Mouse (Mus musculus): ENCODE measurements around the gene Astn2. TPM values are rescaled to one million over a fixed set of nuclear protein-coding genes. Genes with fewer than 3 reads are reported as not detected.

Astn2 gene
- polyA plus RNA-seq, 1 experiment from 2014 or later, result 0.82 TPM

GRCm38 (mm10) chr4:65885921-65886320, 518.5 kb downstream of the Astn2 start:
- no peak overlapping the region for H3K9ac ChIP-seq
- WGBS, result 73% methylated on average over 3 of the region's 3 CpGs
- no peaks in the 10 kb centered on the region for H3K9me3 ChIP-seq
- H3K4me3 ChIP-seq (replicated peaks), result no peak overlapping the region
- no peaks in the 10 kb centered on the region for H3K36me3 ChIP-seq
- H3K4me1 ChIP-seq, result no peaks in the 10 kb centered on the region
- no peak overlapping the region for H3K4me2 ChIP-seq
- no peak for ATAC-seq (ENCODE audit: insufficient read depth, low FRiP score, low read depth)
- H3K27me3 ChIP-seq (replicated peaks), result no peaks in the 10 kb centered on the region
- H3K27ac ChIP-seq, result no peak overlapping the region

GRCm38 (mm10) chr4:65874236-65874781, 530.1 kb downstream of the Astn2 start:
- WGBS, result 45% methylated on average over 2 of the region's 2 CpGs
- H3K4me1 ChIP-seq, result no peaks in the 10 kb centered on the region
- H3K27me3 ChIP-seq (replicated peaks), result no peaks in the 10 kb centered on the region
- no peaks in the 10 kb centered on the region for H3K9me3 ChIP-seq
- no peak overlapping the region for H3K4me2 ChIP-seq
- ATAC-seq (ENCODE audit: insufficient read depth, low FRiP score, low read depth), result peak; percentile 76
- no peak overlapping the region for H3K9ac ChIP-seq
- H3K4me3 ChIP-seq (replicated peaks), result no peak overlapping the region
- no peaks in the 10 kb centered on the region for H3K36me3 ChIP-seq
- no peak overlapping the region for H3K27ac ChIP-seq

GRCm38 (mm10) chr4:65864551-65864950, 539.9 kb downstream of the Astn2 start:
- no peak for ATAC-seq (ENCODE audit: insufficient read depth, low FRiP score, low read depth)
- Histone ChIP-seq H3K4me2 (no peak overlapping the region), H3K27me3 (replicated peaks) (no peaks in the 10 kb centered on the region), H3K36me3 (no peaks in the 10 kb centered on the region), H3K9me3 (no peaks in the 10 kb centered on the region), H3K27ac (no peak overlapping the region), H3K4me1 (no peaks in the 10 kb centered on the region), H3K9ac (no peak overlapping the region), H3K4me3 (replicated peaks) (no peak overlapping the region)

DNA sequence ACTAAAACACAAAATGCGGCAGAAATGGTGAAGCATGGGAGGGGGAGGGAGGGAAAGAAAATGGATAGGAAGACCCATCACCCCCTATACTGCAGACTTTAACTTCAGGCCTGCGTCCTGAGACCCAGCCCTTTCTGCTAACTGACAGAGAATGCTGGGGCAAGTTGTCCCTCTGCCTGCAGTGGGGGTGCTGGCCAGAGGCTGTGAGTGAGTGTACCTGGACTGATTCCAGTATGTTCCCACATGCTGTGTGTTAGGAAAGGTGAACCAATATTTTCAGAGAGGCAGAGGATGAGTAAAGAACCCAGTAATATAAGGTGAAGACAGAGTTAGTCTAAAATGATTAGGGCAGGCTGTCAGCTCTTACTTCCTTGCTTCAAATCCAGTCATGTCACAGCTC, 561.2 kb downstream of the Astn2 start:
- Histone ChIP-seq H3K4me2 (no peak overlapping the region), H3K36me3 (no peaks in the 10 kb centered on the region), H3K4me1 (no peaks in the 10 kb centered on the region), H3K9me3 (no peaks in the 10 kb centered on the region), H3K27ac (no peak overlapping the region), H3K27me3 (replicated peaks) (no peaks in the 10 kb centered on the region), H3K9ac (no peak overlapping the region), H3K4me3 (replicated peaks) (no peak overlapping the region)
- ATAC-seq (ENCODE audit: insufficient read depth, low FRiP score, low read depth), result no peak
- WGBS, result 52% methylated on average over 2 of the region's 2 CpGs

DNA sequence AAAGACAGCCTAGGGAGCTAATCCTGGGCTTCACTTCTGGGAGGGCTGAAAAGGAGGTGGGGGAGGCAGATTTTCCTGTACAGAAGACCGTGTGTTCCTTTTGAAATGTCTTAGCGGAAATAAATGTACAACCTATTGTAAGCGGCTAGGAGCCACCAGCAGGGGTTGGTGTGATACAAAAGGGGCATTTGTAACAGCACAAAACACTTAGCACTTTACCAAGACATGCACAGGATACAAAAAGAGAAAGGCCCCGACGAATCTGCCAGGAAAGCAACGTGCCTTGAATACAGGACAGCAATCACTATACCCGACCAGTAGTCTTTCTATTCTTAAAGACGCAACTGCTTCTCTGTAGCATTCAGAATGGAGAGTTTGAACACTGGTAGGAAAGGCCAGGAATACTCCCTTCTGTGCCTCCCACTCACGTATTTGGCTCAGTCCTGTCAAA, 564.8 kb downstream of the Astn2 start:
- no peak for ATAC-seq (ENCODE audit: insufficient read depth, low FRiP score, low read depth)
- Histone ChIP-seq H3K9me3 (no peaks in the 10 kb centered on the region), H3K27me3 (replicated peaks) (no peaks in the 10 kb centered on the region), H3K4me3 (replicated peaks) (no peak overlapping the region), H3K36me3 (no peaks in the 10 kb centered on the region), H3K4me1 (no peaks in the 10 kb centered on the region), H3K9ac (no peak overlapping the region), H3K4me2 (no peak overlapping the region), H3K27ac (no peak overlapping the region)
- WGBS, result 72% methylated on average over 9 of the region's 9 CpGs

DNA sequence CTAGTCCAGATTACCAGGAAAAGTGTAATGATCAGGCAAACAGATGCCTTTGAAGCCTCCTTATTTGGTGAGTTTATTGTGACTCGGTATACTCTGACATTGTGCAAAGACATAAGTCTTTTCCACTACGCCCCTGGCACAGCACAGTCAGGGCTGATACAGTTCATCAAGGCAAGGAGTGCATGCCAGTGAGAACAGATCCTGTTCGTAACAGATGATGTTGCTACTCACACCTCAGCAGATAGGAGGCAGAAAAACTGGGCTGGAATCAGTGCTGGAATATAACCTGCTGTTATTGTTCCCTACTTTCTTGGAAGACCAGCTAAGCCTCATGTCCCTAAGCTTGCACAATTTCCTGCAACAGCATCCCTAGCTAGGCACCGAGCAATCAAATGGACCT, 565.6 kb downstream of the Astn2 start:
- no peak overlapping the region for H3K9ac ChIP-seq
- no peaks in the 10 kb centered on the region for H3K4me1 ChIP-seq
- no peaks in the 10 kb centered on the region for H3K27me3 ChIP-seq (replicated peaks)
- ATAC-seq (ENCODE audit: insufficient read depth, low FRiP score, low read depth), result no peak
- 72% methylated on average over 4 of the region's 4 CpGs for WGBS
- no peak overlapping the region for H3K27ac ChIP-seq
- no peaks in the 10 kb centered on the region for H3K9me3 ChIP-seq
- H3K4me2 ChIP-seq, result no peak overlapping the region
- no peaks in the 10 kb centered on the region for H3K36me3 ChIP-seq
- H3K4me3 ChIP-seq (replicated peaks), result no peak overlapping the region

DNA sequence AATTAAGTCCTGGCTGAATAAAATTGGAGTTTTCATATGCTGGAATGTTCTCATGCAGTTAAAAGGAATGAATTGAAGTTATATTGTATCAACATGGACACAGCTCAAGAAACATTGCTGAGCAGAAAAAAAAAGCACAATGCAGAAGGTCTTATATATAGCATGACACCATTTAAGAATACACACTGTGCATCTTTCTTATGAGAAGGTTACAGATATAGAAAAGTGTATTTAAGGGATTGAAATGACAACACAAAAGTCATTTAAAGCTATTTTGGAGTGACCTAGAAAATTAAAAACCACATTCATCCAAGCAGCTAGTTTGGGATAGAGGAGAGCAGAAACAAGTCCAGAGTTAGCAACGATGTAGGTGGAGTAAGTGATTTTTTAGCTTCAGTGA, 571.4 kb downstream of the Astn2 start:
- Histone ChIP-seq H3K4me1 (no peaks in the 10 kb centered on the region), H3K27me3 (replicated peaks) (no peaks in the 10 kb centered on the region), H3K27ac (no peak overlapping the region), H3K4me2 (no peak overlapping the region), H3K9ac (no peak overlapping the region), H3K4me3 (replicated peaks) (no peak overlapping the region), H3K9me3 (no peaks in the 10 kb centered on the region), H3K36me3 (no peaks in the 10 kb centered on the region)
- ATAC-seq (ENCODE audit: insufficient read depth, low FRiP score, low read depth), result no peak
- WGBS, result 73% methylated on average over 1 of the region's 1 CpGs

DNA sequence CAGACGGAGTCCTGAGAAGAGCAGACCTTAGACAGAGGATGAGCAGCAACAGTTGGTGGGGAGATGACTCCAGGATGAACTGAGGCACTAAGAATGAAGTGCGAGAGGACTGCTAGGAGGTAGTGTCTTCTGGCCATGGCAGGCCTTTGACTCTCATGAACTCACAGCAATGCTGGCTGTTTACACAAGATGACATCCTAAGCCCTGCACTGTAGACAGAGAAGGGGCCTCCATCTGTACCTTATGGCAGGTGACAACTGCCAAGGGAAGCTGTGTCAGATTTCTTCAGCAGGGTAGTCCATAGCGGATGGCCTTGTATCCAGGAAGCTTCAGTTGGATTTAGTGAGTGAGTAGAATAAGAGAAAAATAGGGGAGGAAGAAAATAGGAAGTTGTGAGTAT, 572.5 kb downstream of the Astn2 start:
- no peaks in the 10 kb centered on the region for H3K36me3 ChIP-seq
- no peak overlapping the region for H3K4me3 ChIP-seq (replicated peaks)
- H3K9ac ChIP-seq, result no peak overlapping the region
- ATAC-seq (ENCODE audit: insufficient read depth, low FRiP score, low read depth), result no peak
- H3K9me3 ChIP-seq, result no peaks in the 10 kb centered on the region
- no peaks in the 10 kb centered on the region for H3K4me1 ChIP-seq
- H3K27ac ChIP-seq, result no peak overlapping the region
- no peak overlapping the region for H3K4me2 ChIP-seq
- WGBS, result 75% methylated on average over 3 of the region's 3 CpGs
- H3K27me3 ChIP-seq (replicated peaks), result no peaks in the 10 kb centered on the region

GRCm38 (mm10) chr4:65830495-65830894, 573.9 kb downstream of the Astn2 start:
- H3K4me1 ChIP-seq, result no peaks in the 10 kb centered on the region
- ATAC-seq (ENCODE audit: insufficient read depth, low FRiP score, low read depth), result no peak
- WGBS, result 15% methylated on average over 3 of the region's 3 CpGs

GRCm38 (mm10) chr4:65821070-65821469, 583.3 kb downstream of the Astn2 start:
- no peak for ATAC-seq (ENCODE audit: insufficient read depth, low FRiP score, low read depth)
- Histone ChIP-seq H3K9ac (no peak overlapping the region), H3K4me2 (no peak overlapping the region), H3K4me1 (no peaks in the 10 kb centered on the region), H3K9me3 (no peaks in the 10 kb centered on the region), H3K27ac (no peak overlapping the region), H3K27me3 (replicated peaks) (no peaks in the 10 kb centered on the region), H3K4me3 (replicated peaks) (no peak overlapping the region), H3K36me3 (no peaks in the 10 kb centered on the region)
- 66% methylated on average over 2 of the region's 2 CpGs for WGBS

More at GRCm38 (mm10) chr4:65830495-65830894, 573.9 kb downstream of the Astn2 start:
- Histone ChIP-seq H3K27ac (no peak overlapping the region), H3K4me3 (replicated peaks) (no peak overlapping the region), H3K36me3 (no peaks in the 10 kb centered on the region), H3K4me2 (no peak overlapping the region), H3K9ac (no peak overlapping the region), H3K9me3 (no peaks in the 10 kb centered on the region), H3K27me3 (replicated peaks) (no peaks in the 10 kb centered on the region)

GRCm38 (mm10) chr4:65820236-65820635, 584.2 kb downstream of the Astn2 start:
- no peak overlapping the region for H3K27ac ChIP-seq
- H3K4me2 ChIP-seq, result no peak overlapping the region
- no peaks in the 10 kb centered on the region for H3K36me3 ChIP-seq
- WGBS, result 49% methylated on average over 2 of the region's 2 CpGs
- H3K4me3 ChIP-seq (replicated peaks), result no peak overlapping the region
- no peak for ATAC-seq (ENCODE audit: insufficient read depth, low FRiP score, low read depth)
- H3K9me3 ChIP-seq, result no peaks in the 10 kb centered on the region
- H3K27me3 ChIP-seq (replicated peaks), result no peaks in the 10 kb centered on the region
- H3K4me1 ChIP-seq, result no peaks in the 10 kb centered on the region
- H3K9ac ChIP-seq, result no peak overlapping the region

- Histone ChIP-seq H3K4me2 (no peak overlapping the region), H3K27ac (no peak overlapping the region), H3K9me3 (no peaks in the 10 kb centered on the region), H3K4me1 (no peaks in the 10 kb centered on the region), H3K9ac (no peak overlapping the region), H3K36me3 (no peaks in the 10 kb centered on the region), H3K27me3 (replicated peaks) (no peaks in the 10 kb centered on the region), H3K4me3 (replicated peaks) (no peak overlapping the region)
- WGBS, result 45% methylated on average over 3 of the region's 3 CpGs
- no peak for ATAC-seq (ENCODE audit: insufficient read depth, low FRiP score, low read depth)
Measured at GRCm38 (mm10) chr4:65819835-65820234, 584.6 kb downstream of the Astn2 start.

DNA sequence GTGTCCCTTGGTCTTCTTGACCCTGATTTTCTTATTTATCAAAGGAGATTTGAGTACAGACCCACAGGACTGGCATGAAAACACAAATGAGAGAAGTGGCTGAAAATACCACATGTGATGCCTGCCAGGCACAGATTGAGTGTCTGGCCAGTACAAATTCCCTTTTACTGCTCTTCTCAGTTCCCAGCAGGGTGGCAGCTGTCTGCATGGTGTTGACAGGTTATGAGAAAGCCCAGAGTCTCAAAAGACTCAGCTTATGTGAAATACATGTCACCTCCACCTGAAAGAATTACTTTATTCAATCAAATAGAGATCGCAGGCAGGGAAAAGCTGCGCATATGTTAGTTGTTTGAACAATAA, 590.3 kb downstream of the Astn2 start:
- Histone ChIP-seq H3K36me3 (no peaks in the 10 kb centered on the region), H3K4me2 (no peak overlapping the region), H3K4me1 (no peaks in the 10 kb centered on the region), H3K27ac (no peak overlapping the region), H3K27me3 (replicated peaks) (no peaks in the 10 kb centered on the region), H3K9ac (no peak overlapping the region), H3K9me3 (no peaks in the 10 kb centered on the region), H3K4me3 (replicated peaks) (no peak overlapping the region)
- 69% methylated on average over 2 of the region's 2 CpGs for WGBS
- no peak for ATAC-seq (ENCODE audit: insufficient read depth, low FRiP score, low read depth)

All from stomach, embryonic 15.5 days (tissue).